Mouse (Mus musculus) brain, embryonic 14.5 days (tissue): ENCODE measurements around the gene Gm16503.
"Not testable (repeated sequence)": the region's sequence is repeated elsewhere in the genome, so short reads cannot be mapped to it uniquely, and the experiment has no call there.

Experiments used
- CTCF ChIP-seq: fragments of 200-500 bp; IDR thresholded peaks from 2 replicates; pipeline ENCODE4 v1.5.1; 2012; ENCODE audit warnings: inconsistent platforms, mild to moderate bottlenecking, moderate library complexity, borderline replicate concordance; ENCODE audit not compliant: insufficient read depth, insufficient read length; ENCODE audit errors: extremely low read depth
- POLR2A ChIP-seq: fragments of 200-500 bp; IDR thresholded peaks from 2 replicates; pipeline ENCODE4 v1.6.1; 2012; ENCODE audit warnings: mild to moderate bottlenecking, inconsistent platforms, borderline replicate concordance; ENCODE audit not compliant: poor library complexity, insufficient read depth, insufficient read length, severe bottlenecking; ENCODE audit errors: extremely low read depth

GRCm38 (mm10) chr4:147539918-147540317 lies at the start of gene Gm16503:
- TF ChIP-seq POLR2A, CTCF: not testable (repeated sequence)
